Mouse (Mus musculus) thymus, postnatal 0 days (tissue): ENCODE results near the gene Rusc1. TPM values are rescaled to one million over a fixed set of nuclear protein-coding genes. Genes with fewer than 3 reads are reported as not detected.
A peak's percentile ranks its signal among the peaks of the same experiment; 100 is the strongest.

ENCODE experiments used
- DNase-seq: peaks from one replicate; pipeline ENCODE4 v3.0.0-alpha.2; 2015; ENCODE audit warnings: low spot score
- polyA plus RNA-seq: library from polyadenylated mRNA; unstranded; fragments of >200 nt; fragmentation: Nextera tagmentation; extraction: Ambion mirVana; gene quantifications from 2 replicates; pipeline ENCODE4 v1.2.1, GENCODE M21; 2015

The Rusc1 gene
- 12.1 and 13.4 TPM in 2 replicates for polyA plus RNA-seq

DNA sequence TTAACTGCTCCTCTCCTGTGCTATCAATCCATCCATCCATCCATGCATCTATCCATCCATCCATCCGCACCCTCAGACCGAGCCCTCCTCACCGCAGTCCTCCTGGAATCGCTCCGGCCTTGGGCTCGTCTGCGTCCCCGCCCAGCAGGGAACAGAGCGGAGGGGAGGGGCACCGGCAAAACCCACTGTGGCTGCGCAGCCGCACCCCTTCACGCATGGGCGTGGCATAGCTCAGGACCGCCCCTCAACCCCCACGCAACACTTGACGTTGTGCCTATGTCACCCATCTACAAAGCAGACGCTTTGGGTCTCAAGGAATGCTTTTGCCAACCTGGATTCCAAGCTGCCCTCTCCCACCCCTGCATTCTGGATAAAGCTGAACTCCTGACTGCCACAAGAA is at the start of gene Rusc1:
Gene Rusc1, minus strand, starts transcription at position 137 of the 400 bp plus-strand sequence.
- peak; percentile 42 for DNase-seq

DNA sequence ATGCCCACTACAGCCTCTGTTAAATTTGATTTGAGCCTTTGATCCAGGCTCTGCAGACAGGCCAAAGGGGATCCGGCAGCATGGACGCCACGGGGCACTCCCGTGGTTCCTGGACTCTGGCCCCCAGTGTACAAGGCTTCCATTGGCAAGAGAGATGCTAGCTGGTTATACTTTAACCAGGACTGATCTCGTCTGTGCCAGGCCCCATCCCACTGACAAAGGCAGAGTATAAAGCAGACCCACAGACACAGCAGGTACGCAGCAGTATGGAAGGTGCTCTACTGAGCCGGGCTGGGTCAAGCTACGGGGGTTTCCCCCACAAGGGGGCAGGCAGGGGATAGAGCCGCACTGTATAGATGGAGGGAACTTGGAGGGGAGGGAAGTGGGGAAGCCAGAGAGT is 43.3 kb upstream of the Rusc1 start:
- DNase-seq = peak; percentile 23

DNA sequence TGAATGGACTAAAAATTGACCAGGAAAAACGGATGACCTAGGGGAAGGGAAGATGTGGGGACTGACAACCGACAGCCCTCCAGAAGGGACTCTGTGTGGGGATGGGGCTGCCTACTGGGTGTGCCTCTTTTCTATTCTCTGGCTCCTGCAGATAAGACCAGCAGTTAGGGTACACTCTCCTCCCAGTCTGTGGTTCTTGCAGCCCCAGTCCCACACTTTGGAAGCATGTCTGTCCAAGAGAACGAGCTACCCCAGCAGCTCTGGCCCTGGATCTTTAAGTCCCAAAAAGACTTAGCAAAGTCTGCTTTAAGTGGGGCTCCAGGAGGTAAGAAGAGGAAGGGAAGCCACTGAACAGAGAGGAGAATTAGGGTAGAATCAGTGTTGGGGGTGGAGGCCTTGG is 42.8 kb upstream of the Rusc1 start, which contains the start of gene Pklr:
Gene Pklr, plus strand, starts transcription at position 185 of the 400 bp plus-strand sequence.
- DNase-seq = no peak

DNA sequence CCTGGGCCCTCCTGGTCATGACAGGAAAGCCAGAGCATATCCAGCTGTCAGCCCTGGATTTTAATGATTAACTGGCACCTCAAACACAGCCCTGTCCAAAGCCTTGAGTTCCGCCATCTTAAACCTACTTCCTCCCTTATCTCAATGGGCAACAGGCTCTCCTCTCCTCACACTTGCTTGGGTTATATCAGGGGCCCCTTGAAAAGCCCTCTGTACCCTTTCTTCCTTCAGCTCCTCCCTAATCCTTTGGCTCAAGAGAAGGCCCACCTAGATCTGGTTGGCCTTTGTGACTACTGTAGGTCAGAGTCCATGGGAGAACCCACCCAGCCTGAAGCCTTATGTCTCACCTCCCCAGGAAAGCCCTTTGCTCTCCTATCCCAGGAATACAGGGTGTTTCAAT is 40.6 kb upstream of the Rusc1 start:
- no peak for DNase-seq

DNA sequence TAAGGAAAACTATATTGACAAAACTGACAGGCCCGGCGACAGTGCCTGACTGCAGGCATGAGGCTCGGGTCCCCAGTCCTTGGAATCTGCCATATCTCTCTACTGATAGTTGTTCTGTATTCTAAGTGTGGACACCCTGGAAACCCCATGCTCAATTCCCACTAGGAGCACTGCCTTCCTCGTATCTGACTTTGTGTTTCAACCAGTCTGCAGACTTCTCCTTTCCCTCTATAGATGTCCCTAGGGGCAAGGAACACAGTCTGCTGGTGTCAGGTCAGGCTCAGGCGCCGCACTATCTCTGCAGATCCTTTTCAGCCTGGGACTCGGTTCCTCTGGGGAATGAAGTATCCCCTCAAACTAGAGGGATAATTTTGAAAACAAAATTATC is 39.9 kb upstream of the Rusc1 start:
- DNase-seq = no peak

DNA sequence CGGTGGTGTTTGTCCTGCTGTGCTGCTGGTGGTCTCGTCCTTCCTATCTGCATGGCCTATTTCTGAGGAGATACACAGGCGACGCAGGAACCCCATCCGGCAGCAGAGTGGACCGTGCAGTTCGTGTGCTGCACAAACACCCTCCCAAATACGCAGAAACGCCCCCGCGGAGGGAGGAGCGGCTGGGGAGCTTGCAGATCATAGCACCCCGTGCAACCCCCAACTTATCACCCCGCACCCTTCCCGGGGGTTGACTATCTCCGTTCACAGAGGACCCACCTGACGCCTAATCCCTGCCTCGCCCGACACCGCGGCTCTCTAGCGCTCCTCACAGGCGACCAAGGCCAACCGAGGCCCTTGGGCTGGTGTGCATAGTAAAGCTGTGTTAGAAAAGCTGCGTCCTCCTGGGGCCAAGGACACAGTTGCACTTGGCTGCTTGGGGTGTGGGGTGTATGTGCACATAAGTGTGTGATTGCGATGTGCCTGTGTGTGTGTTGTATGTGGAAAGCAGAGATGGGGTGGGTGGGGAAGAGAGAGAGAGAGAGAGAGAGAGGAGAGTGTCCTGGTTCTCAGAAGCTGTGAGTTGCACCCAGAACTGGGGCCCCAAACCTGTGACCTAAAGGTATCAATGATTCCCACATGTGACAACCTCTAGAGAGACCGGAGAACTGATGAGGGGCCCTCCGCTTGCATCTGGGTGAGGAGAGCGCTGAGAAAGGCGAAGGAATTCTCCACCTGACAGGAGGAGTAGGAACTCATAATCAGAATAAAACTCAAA is 39.4 kb upstream of the Rusc1 start:
- DNase-seq = peak; percentile 4

DNA sequence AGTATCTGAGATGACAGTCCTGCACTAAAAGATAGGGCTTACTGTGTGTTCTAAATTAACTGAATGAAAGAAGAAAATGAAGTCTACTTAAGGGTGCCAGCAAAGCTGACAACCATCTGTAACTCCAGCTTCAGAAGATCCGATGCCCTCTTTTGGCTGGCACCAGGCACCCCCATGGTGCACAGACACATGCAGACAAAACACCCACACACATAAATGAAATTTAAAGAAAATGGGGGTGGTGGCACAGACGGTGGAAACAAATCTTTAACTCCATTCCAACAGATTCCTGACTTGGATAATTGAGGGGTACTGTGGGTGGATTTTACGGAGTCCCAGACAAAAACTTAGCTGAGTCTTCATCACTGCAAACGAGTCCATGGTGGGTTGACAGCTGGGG is 38.7 kb upstream of the Rusc1 start:
- no peak for DNase-seq

DNA sequence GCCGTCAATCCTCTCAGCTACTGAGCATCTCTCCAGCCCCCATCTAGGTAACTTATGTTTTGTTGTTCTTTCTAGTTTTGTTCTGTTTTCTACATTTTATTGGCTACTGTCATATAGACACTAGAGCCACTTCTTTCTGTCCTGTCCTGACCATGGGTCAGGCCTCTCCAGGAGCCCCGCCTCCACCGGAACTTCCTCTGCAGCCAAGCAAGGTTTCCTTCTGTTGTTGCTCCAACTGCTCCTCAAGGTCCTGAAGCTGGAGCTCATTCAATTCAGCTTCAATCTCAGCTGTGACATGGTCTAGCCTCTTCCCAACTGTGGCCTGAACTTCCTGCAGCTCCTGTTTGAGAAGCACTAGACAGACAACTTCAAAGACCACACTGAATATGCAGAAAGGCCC is 36.8 kb upstream of the Rusc1 start:
- no peak for DNase-seq

DNA sequence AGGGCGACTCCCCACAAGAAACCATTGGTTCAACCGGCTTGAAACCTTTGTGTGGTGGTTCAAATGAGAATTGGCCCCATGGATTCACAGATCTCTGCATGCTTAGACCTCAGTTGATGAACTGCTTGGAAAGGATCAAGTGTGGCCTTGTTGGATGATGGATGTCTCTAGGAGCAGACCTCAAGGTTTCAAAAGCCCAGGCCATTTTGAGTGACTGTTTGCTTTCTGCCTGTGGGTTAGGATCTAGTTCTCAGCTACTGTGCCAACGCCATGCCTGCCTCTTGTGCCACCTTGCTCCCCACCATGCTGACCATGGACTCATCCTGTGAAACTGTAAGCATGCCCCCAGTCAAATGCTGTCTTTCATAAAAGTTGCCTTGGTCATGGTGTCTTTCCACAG is 32.9 kb upstream of the Rusc1 start:
- DNase-seq = no peak

DNA sequence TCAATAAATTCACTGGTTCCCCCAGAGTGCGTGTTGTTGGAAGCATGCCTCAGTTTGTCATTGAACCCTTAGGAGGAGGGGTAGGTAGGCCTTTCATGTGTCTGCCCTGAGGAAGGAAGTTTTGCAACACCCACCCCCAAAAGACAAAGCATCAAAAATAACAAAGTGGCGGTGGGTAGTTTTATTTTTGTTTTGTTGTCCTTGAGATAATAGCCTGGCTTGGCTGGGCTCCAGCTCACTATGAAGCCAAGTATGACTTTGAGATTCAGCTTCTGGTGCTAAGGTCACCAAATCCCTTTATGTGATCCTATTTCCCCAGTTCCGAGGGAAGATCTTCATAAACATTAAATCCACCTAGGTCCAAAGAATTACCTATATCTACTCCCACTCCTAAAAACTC is 31.1 kb upstream of the Rusc1 start:
- DNase-seq = no peak

DNA sequence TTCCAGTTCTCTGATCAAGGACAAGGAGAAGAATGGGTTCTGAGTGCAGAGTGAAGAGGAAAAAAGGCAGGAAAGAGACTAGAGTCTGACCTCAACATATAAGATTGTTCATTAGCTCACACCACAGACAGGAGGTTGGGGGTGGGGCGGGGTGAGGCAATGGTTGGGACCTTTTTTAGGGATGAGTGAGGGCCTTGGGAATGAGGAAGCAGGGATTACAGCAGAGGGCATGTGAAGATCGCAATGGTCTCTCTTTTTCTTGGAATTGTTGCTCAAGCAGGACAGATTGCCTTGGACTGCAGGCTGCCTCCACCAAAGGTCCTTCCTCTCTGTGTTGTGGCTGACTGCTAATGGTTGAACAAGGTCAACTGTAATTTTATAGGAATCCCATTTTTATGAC is 30.2 kb upstream of the Rusc1 start:
- DNase-seq = no peak

DNA sequence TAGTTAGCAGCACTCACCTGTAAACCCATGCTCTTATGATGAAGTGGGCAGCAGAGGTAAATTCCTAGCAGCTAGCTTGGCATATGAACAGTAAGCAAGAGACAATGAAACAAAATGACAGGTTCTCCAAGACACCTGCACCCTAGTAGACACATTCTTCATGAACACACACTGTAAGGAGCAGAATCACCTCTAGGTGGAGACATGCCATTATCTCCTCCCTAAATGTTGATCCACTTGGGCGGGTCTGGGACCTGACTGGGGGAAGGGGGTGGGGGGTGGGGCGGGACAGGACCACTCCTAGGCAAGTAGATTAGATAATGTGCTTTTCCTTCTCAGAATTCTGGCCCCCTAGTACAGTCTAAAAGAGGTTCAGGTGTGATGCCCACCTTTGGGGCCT is 22.4 kb upstream of the Rusc1 start:
- DNase-seq = peak; percentile 65

DNA sequence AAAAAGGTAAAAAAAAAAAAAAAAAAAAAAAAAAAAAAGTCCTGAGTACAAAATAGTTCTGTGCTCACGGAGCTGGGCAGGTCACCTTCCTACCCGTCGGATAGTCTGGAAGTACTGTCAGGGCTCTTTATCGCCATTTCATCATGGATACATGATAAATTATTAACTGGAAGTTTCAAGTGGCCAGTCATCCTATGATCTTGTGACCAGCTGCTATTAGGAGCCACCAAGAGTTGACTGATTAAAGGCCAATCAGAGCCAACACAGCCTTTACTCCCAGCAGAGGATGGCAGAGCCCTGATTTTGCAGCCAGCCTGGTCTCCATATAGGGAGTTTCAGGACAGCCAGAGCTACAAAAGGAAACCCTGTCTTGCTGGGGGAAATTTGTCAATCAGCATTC is 19.9 kb upstream of the Rusc1 start:
- no peak for DNase-seq

DNA sequence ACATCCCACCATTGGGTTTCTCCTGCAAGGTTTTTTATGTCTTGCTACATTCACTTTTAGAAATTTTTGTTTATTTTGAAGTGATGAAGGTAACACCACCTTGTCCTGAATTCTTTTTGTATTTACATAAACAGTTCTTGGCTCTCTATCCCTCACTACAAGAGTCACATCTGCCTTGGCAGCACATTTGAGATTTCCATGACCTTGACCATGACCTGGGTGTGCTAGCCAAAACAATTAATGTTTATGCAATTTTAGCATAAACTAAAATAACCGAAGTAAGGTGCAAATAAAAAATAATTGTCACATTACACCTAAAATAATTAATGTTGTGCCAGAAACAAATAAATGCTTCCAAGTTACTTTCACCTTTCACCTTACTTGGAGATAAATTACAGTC is 15.0 kb upstream of the Rusc1 start:
- DNase-seq = no peak

DNA sequence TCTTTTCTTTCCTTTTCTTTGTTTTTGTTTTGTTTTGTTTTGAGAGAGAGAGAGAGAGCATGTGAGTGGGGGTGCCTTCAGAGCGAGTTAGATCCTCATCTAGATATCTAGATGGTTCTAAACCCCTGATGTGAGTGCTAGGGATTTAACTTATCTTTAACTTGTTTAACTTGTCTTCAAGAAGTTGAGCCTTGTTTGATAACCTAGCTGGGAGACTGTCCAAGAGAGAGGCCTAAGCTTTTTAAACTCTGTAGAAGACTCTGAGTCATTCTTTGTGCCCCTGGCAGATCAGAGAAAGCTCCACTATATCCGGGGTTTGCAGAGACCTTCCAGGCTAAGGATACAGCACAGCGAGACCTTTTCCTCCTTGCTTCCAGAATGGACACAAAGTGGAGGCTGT is 14.4 kb upstream of the Rusc1 start:
- DNase-seq = no peak

DNA sequence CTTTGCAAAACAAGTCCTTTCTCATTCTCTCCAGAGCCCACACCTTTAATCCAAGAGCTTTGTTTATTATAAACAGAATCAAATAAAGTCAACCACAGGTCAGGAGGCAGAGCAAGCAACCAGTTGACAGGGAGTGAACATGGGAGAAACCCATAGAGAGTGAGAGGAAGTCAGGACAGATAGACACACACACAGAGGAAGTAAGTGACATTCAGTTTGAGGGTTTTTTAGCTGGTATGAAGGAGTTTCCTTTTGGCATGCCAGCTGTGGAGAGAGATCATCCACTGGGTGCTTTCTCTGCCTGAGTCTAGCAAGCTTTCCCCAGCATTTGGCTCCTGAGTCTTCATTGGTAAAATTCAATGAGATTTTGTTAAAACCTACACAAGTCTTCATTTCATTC is 13.8 kb upstream of the Rusc1 start:
- no peak for DNase-seq

DNA sequence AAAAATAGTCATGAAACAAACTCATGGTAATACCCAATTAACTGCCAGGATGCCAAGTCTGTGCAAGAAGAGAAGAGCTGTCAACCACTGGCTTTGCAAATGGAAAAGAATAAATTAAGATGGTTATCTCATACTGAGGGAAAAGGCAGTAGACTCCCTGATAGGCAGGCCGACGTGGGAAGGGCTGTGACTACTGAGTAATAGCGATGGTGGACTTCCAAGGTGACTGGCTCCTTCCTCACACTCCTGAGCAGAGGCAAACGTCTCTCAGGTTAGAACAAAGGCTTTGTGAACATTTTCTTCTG is 10.1 kb upstream of the Rusc1 start:
- no peak for DNase-seq

DNA sequence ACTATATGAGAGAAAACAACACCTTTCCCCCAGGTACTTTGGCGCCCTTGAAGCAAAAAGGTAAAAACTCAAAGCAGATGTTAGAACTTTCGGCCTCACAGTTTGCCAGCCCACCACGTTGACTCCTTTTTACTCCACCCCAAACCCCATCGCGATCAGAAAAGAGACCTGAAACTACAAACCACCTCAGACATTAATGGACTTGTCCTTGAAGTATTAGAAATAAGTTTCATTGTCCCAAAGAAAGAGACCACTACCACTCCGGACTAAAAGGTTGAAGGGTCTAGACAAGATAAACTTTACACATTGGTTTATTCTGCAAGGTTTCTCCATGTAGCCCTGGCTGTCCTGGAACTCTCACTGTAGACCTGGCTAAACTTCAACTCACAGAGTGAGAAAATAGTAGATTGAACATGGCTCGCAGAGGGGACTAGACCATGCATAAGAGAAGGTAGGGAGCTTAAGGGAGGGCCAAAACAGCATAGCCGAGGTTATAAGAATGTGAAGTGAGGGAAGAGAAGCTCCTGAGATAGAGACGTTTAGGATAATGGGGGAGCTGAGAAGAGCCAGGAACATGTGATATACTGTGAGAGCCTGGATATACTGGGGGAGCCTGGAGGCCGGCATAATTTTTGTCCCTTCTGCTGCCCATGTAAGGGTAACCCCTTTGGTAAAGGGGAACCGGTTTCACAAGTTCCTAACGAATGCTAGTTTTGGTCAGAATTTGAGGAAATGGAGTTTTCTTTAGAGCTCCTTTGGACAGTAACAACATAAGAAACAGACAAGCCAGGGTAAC is 9.6 kb upstream of the Rusc1 start:
- DNase-seq = no peak

DNA sequence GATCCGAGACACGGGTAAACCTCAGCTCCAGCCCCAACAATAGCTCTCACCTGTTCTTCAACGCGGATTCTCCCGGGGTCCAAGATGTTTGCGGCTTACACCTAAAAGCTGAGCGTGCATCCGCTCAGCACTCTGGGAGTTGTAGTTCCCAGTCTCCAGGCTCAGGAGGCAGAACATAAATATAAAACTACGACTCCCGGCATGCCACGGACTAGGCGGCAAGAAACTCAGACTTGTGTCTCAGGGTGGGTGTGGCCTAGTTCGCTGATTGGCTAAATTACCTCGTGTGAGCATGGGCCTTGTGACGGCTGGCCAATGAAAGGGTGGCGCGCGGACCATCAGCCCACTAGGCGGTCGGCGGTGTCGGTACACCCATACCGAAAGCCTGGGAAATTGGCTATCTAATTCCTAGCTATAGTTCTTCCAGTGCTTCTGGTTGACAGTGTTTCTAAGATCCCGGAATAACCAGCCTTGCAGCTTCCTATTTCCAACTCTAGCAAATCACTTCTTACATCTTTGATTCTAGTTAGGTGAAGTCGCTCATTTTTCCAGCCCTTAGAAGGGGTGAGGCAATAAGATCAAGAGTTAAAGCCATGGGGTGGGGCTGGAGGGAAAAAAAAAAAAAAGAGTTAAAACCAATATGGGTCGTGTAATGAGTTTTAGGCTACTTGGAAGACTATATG is 8.8 kb upstream of the Rusc1 start, which contains the start of gene Fdps:
Gene Fdps, minus strand, starts transcription at position 148 of the 683 bp plus-strand sequence.
- peak; percentile 98 for DNase-seq

DNA sequence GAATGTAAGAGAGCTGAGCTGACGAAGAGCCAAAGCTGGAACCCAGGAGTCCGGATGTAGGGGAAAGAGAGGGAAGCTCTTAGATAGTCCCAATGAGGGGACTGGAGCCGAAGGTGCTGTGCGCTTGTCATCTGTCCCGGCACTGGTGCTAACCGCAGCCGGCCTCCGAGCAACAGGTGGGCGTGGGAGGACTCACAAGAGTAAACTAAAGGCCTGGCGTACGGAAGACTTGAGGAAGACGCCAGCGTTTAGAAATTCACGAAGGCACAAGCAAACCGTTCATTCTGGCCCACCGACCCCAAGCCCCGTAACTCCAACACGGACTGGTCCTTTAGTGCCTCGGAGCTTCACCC is 8.3 kb upstream of the Rusc1 start:
- no peak for DNase-seq

DNA sequence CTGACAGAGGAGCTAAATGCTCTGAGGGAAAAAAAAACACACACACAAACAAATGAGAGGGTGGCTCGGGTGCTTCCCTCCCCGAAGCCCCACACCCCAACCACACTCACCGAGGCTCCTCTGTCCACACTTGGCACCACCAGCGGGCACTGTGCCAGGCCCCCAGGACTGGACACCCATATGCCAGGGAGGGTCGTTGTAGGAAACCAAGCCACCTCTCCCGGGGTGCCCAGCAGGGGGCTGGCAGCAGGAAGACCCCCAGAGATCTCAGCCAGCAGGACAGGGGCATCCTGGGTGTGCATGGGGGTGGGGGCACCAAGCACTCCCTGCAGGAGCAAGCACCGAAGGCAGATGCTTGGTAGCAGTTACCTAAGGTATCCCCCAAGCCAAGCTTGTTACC is 7.7 kb upstream of the Rusc1 start, which contains the start of gene Gm43738:
Gene Gm43738, minus strand, starts transcription at position 289 of the 400 bp plus-strand sequence.
- DNase-seq = no peak

DNA sequence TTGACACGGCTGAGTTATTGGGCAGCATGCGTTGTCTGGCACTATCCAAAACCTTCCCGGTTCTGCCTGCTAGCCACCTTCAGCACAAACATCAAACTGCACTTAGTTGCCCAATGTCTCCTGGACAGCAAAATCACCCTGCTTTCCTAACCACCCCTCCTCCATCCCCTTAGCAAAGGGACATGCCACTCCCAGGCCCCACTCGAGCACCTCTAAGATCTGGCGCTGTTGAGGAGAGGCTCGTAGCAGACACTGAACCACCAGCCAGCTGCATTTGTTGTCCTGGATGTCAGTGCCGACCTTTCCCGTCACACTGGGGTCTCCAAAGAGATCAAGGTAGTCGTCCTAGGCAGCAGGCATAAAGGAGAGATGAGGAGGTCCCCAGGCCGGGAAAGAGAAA is 910 bp upstream of the Rusc1 start:
- DNase-seq = no peak
